ENCODE assay signal across 20 mouse cellular contexts in genomic region chr14:24652591-24652990, GRCm38 (mm10).
DNase-seq lines count a peak whose midpoint lies in the region; ATAC-seq lines count a peak whose summit lies in the region.
"Had no signal": no experiment of that assay in that cellular context is flagged by ENCODE, and none has a peak within 500 bp of the region (broad histone marks: within the 10 kb centered on the region; RNA-seq: fewer than 3 reads in every experiment).

No protein-coding gene starts in this region.

- no peak for ATAC-seq in forebrain, embryonic 11.5 days (replicated peaks; ENCODE audit: low FRiP score)
- no peak for ATAC-seq in neural tube, embryonic 15.5 days (ENCODE audit: low FRiP score)
- peak; percentile 39; the same call in 1 of the 2 replicates for ATAC-seq in embryonic facial prominence, embryonic 15.5 days (ENCODE audit: insufficient number of reproducible peaks, low FRiP score, low TSS enrichment, low read depth)
- ATAC-seq in forebrain, embryonic 16.5 days, result no peak
- ATAC-seq: hindbrain, postnatal 0 days had no signal

- H3K9me3 ChIP-seq in forebrain, embryonic 10.5 days, result no peaks in the 10 kb centered on the region
- H3K9me3 ChIP-seq in forebrain, embryonic 11.5 days (ENCODE audit: control insufficient read depth, low read length), result no peaks in the 10 kb centered on the region
- H3K9me3 ChIP-seq in neural tube, embryonic 15.5 days (replicated peaks), result no peaks in the 10 kb centered on the region
- H3K9me3 ChIP-seq in embryonic facial prominence, embryonic 15.5 days (replicated peaks), result no peaks in the 10 kb centered on the region
- no peaks in the 10 kb centered on the region for H3K9me3 ChIP-seq in forebrain, embryonic 16.5 days (ENCODE audit: control insufficient read depth, low read length)
- H3K9me3 ChIP-seq: embryonic facial prominence, embryonic 12.5 days; heart, embryonic 15.5 days; hindbrain, embryonic 13.5 days had no signal

- no peak for DNase-seq in forebrain, embryonic 10.5 days (ENCODE audit: extremely low spot score, low spot score)
- no peak for DNase-seq in forebrain, embryonic 11.5 days (ENCODE audit: low spot score)
- no peak for DNase-seq in neural tube, embryonic 10.5 days (ENCODE audit: extremely low spot score, low spot score)
- DNase-seq in yolk sac, embryonic 10.5 days (ENCODE audit: low spot score), result no peak
- DNase-seq in spleen, postnatal 4 days (ENCODE audit: low spot score in 2 of 2), result no peak
- DNase-seq: adrenal gland, postnatal 10 days; cerebellum, adult 11-12 months; cerebellum, adult 9-11 months; gastrocnemius, postnatal 14 days; heart, adult 2 months; heart, postnatal 14 days; kidney, adult 18-20 months had no signal

- H3K4me2 ChIP-seq in forebrain, embryonic 11.5 days (ENCODE audit: low read depth, low read length, severe bottlenecking), result no peak overlapping the region
- no peak overlapping the region for H3K4me2 ChIP-seq in neural tube, embryonic 15.5 days
- H3K4me2 ChIP-seq in embryonic facial prominence, embryonic 15.5 days (replicated peaks), result no peak overlapping the region
- H3K4me2 ChIP-seq in forebrain, embryonic 16.5 days (ENCODE audit: low read length), result no peak overlapping the region
- H3K4me2 ChIP-seq: embryonic facial prominence, embryonic 12.5 days; heart, embryonic 11.5 days; heart, embryonic 15.5 days; hindbrain, embryonic 13.5 days had no signal

- no peaks in the 10 kb centered on the region for H3K36me3 ChIP-seq in forebrain, embryonic 10.5 days (replicated peaks)
- H3K36me3 ChIP-seq in forebrain, embryonic 11.5 days (ENCODE audit: control insufficient read depth, insufficient read depth, low read length), result no peaks in the 10 kb centered on the region
- no peaks in the 10 kb centered on the region for H3K36me3 ChIP-seq in neural tube, embryonic 15.5 days
- H3K36me3 ChIP-seq in embryonic facial prominence, embryonic 15.5 days, result no peaks in the 10 kb centered on the region
- no peaks in the 10 kb centered on the region for H3K36me3 ChIP-seq in forebrain, embryonic 16.5 days (ENCODE audit: control insufficient read depth, insufficient read depth)
- H3K36me3 ChIP-seq: embryonic facial prominence, embryonic 12.5 days; heart, embryonic 15.5 days; hindbrain, embryonic 13.5 days had no signal

- peak overlapping the region; percentile 44; the same call in 1 of the 2 replicates for H3K27ac ChIP-seq in forebrain, embryonic 10.5 days
- no peak overlapping the region for H3K27ac ChIP-seq in forebrain, embryonic 11.5 days (ENCODE audit: low read depth, low read length)
- 0 out of 2 replicates have a peak overlapping the region, but pooled peaks have one; percentile 6 for H3K27ac ChIP-seq in neural tube, embryonic 15.5 days (replicated peaks)
- no peak overlapping the region for H3K27ac ChIP-seq in embryonic facial prominence, embryonic 15.5 days (replicated peaks)
- 0 out of 2 replicates have a peak overlapping the region, but pooled peaks have one; percentile 24 for H3K27ac ChIP-seq in forebrain, embryonic 16.5 days (ENCODE audit: low read length)
- H3K27ac ChIP-seq: embryonic facial prominence, embryonic 12.5 days; heart, adult 2 months; heart, embryonic 15.5 days; hindbrain, embryonic 13.5 days; hindbrain, postnatal 0 days had no signal

- 83% methylated on average over 2 of the region's 2 CpGs for WGBS in forebrain, embryonic 10.5 days
- WGBS in forebrain, embryonic 11.5 days, result 79% methylated on average over 2 of the region's 2 CpGs
- WGBS in neural tube, embryonic 15.5 days, result 36% methylated on average over 2 of the region's 2 CpGs
- 45% methylated on average over 2 of the region's 2 CpGs for WGBS in embryonic facial prominence, embryonic 15.5 days
- 54% methylated on average over 2 of the region's 2 CpGs for WGBS in forebrain, embryonic 16.5 days

- no peaks in the 10 kb centered on the region for H3K27me3 ChIP-seq in forebrain, embryonic 10.5 days (ENCODE audit: poor library complexity, severe bottlenecking)
- no peaks in the 10 kb centered on the region for H3K27me3 ChIP-seq in forebrain, embryonic 11.5 days (ENCODE audit: control insufficient read depth, insufficient read depth, low read length)
- no peaks in the 10 kb centered on the region for H3K27me3 ChIP-seq in neural tube, embryonic 15.5 days (replicated peaks)
- H3K27me3 ChIP-seq in embryonic facial prominence, embryonic 15.5 days, result no peaks in the 10 kb centered on the region
- H3K27me3 ChIP-seq in forebrain, embryonic 16.5 days (replicated peaks; ENCODE audit: control insufficient read depth, insufficient read depth, low read length), result no peaks in the 10 kb centered on the region
- H3K27me3 ChIP-seq: embryonic facial prominence, embryonic 12.5 days; heart, embryonic 15.5 days; hindbrain, embryonic 13.5 days had no signal

- no peak overlapping the region for H3K9ac ChIP-seq in forebrain, embryonic 11.5 days (ENCODE audit: low read length)
- no peak overlapping the region for H3K9ac ChIP-seq in neural tube, embryonic 15.5 days (replicated peaks)
- no peak overlapping the region for H3K9ac ChIP-seq in embryonic facial prominence, embryonic 15.5 days
- no peak overlapping the region for H3K9ac ChIP-seq in forebrain, embryonic 16.5 days (replicated peaks; ENCODE audit: low read depth, low read length)
- H3K9ac ChIP-seq: embryonic facial prominence, embryonic 12.5 days; heart, embryonic 15.5 days; hindbrain, embryonic 13.5 days had no signal

- peaks cover 34% of the 10 kb centered on the region for H3K4me1 ChIP-seq in forebrain, embryonic 10.5 days
- peaks cover 11% of the 10 kb centered on the region for H3K4me1 ChIP-seq in forebrain, embryonic 11.5 days (replicated peaks; ENCODE audit: control insufficient read depth, insufficient read depth, low read length)
- peaks cover 20% of the 10 kb centered on the region for H3K4me1 ChIP-seq in neural tube, embryonic 15.5 days
- H3K4me1 ChIP-seq in embryonic facial prominence, embryonic 15.5 days, result no peaks in the 10 kb centered on the region
- peaks cover 15% of the 10 kb centered on the region for H3K4me1 ChIP-seq in forebrain, embryonic 16.5 days (replicated peaks; ENCODE audit: control insufficient read depth, insufficient read depth, low read length)

- no peak overlapping the region for H3K4me3 ChIP-seq in forebrain, embryonic 10.5 days
- no peak overlapping the region for H3K4me3 ChIP-seq in forebrain, embryonic 11.5 days (ENCODE audit: low read depth, low read length)
- no peak overlapping the region for H3K4me3 ChIP-seq in neural tube, embryonic 15.5 days (replicated peaks)
- no peak overlapping the region for H3K4me3 ChIP-seq in embryonic facial prominence, embryonic 15.5 days (replicated peaks)
- no peak overlapping the region for H3K4me3 ChIP-seq in forebrain, embryonic 16.5 days (replicated peaks; ENCODE audit: low read length)
- H3K4me3 ChIP-seq: embryonic facial prominence, embryonic 12.5 days; heart, adult 2 months; heart, embryonic 15.5 days; hindbrain, embryonic 13.5 days had no signal

Comparison
In these comparisons a context has a peak if more than half of its experiments do, and no peak if none do; other contexts are left out.
1. H3K27ac ChIP-seq: peak in forebrain, embryonic 10.5 days (single experiment), neural tube, embryonic 15.5 days (single experiment) and forebrain, embryonic 16.5 days (single experiment); none in forebrain, embryonic 11.5 days (single experiment) and embryonic facial prominence, embryonic 15.5 days (single experiment).